Mouse (Mus musculus): ENCODE data around the gene Arsb.
"Not testable (repeated sequence)": the region's sequence is repeated elsewhere in the genome, so short reads cannot be mapped to it uniquely, and the experiment has no call there.

The Arsb gene

GRCm38 (mm10) chr13:93792945-93793642 is 21.7 kb downstream of the Arsb start:
- DNase-seq, result peak; percentile 67

- DNase-seq, result no peak
Observed at GRCm38 (mm10) chr13:93793643-93794182, 22.3 kb downstream of the Arsb start.

DNA sequence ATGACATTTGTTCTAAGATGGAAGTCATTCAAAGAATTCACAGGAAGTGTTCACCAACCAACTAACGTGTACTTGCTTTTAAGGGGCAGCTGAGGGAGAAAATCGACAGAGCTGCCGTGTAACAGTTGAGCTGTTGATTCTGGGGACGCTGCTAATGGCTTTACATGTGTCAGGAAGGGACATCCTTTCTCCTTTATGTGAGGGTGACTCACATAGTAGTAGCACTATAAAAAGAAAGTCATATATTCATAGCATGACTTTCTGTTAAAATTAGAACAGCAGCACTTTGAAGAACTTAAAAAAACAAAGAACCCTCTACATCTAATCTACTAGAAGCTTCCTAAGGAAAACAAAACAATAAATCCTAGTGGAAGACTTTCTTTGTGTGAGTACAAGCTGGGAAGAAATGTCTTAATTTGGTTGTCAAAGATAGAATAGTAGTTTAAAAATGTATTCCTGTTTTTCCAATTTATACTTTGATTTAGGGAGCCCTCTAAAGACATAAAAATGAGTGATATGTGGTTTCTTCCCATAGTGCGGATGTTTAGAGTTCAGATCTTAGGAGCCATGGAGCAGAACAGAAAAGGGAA is 25.7 kb downstream of the Arsb start:
- no peak for DNase-seq

DNA sequence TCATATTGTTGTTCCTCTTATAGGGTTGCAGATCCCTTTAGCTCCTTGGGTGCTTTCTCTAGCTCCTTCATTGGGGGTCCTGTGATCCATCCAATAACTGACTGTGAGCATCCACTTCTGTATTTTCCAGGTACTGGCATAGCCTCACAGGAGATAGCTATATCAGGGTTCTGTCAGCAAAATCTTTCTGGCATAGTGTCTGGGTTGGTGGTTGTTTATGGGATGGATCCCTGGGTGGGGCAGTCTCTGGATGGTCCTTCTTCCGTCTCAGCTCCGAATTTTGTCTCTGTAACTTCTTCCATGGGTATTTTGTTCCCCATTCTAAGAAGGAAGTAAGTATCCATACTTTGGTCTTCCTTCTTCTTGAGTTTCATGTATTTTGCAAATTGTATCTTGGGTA is 38.9 kb downstream of the Arsb start:
- DNase-seq, result not testable (repeated sequence)

- DNase-seq, result no peak
Observed at GRCm38 (mm10) chr13:93814081-93814480, 42.7 kb downstream of the Arsb start.

- no peak for DNase-seq
Observed at GRCm38 (mm10) chr13:93814676-93815075, 43.2 kb downstream of the Arsb start.

- no peak for DNase-seq
Observed at GRCm38 (mm10) chr13:93815128-93815527, 43.7 kb downstream of the Arsb start.

DNA sequence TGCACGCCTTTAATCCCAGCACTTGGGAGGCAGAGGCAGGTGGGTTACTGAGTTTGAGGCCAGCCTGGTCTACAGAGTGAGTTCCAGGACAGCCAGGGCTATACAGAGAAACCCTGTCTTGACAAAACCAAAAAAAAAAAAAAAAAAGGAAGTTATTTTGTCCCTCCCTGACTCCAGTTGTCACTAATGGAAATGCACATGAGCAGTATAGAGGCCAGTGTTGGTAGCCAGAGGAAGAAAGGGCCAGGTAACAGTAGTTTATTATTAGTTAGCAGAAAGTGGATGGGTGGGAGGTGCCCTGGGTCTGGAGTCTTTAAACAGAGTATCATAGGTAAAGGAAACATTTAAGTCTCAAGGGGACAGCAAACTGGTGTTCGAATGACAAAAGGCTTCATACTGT is 44.7 kb downstream of the Arsb start:
- no peak for DNase-seq

GRCm38 (mm10) chr13:93816688-93817331 is 45.4 kb downstream of the Arsb start:
- DNase-seq, result no peak

DNA sequence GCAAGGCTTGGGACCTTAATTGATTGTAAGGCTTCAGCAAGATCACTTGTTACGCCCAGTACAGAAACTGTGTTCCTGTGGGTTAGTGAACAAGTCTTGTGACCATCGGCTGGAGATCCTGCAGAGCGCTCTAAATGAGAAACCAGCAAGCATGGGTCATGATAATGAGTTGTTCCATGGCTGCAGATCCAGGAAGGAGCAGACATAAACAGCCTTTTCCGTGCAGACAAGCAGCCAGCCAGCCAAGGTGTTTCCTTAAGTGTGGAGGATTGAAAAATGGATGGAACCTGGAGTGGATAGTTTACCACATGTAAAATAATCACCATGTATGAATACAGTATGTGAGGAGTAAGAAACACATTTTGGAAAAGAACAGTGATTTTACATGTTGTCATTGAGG is 48.7 kb downstream of the Arsb start:
- no peak for DNase-seq

DNA sequence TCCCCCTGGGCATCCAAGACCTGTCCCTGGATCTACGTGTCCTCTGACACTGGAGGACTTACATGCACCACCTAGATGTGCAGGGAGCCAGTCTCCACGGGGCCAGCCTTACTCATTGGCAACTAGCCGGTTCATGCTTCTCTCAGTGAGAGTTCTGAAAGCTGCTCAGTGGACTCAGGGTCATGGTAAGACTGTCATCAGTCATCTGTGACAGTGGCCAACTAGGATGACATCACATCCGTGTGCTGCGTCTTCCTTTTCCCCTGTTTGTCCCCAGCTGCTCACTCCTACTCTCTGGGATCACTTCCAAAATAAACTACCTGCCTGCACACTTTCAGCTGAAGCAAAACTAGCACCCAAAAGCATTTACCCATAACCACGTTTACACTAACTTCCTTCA is 50.6 kb downstream of the Arsb start:
- peak; percentile 46 for DNase-seq

- no peak for DNase-seq
Observed at GRCm38 (mm10) chr13:93825792-93826558, 54.5 kb downstream of the Arsb start.

- DNase-seq, result no peak
Observed at GRCm38 (mm10) chr13:93827745-93828144, 56.3 kb downstream of the Arsb start.

DNA sequence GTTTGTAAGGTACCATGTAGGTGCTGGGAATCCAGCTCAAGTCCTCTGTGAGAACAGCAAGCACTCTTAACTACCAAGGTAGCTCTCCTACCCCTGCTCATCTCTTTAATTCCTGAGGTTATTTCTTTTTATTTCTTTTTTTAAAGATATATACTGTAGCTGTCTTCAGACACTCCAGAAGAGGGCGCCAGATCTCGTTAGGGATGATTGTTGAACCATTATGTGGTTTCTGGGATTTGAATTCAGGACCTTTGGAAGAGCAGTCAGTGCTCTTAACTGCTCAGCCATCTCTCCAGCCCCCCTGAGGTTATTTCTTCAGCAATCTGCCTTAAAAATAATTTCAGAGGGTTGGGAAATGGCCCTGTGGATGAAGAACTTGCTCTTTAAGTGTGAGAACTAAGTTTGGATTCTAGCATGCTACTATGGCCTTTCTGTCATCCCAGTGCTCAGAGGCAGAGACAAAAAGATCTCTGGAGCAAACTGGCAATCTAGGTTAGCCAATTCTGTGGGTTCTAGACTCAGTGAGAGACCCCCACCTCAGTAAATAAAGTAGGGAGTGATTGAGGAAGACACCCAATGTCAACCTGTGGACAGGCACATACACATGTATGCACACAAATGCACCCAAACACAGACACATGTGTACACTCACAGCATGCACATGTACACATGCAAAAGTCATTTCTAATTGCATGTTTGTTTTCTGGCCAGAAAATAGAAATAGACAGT is 58.3 kb downstream of the Arsb start:
- peak; percentile 27 for DNase-seq

GRCm38 (mm10) chr13:93830294-93830645 is 58.8 kb downstream of the Arsb start:
- DNase-seq, result no peak

DNA sequence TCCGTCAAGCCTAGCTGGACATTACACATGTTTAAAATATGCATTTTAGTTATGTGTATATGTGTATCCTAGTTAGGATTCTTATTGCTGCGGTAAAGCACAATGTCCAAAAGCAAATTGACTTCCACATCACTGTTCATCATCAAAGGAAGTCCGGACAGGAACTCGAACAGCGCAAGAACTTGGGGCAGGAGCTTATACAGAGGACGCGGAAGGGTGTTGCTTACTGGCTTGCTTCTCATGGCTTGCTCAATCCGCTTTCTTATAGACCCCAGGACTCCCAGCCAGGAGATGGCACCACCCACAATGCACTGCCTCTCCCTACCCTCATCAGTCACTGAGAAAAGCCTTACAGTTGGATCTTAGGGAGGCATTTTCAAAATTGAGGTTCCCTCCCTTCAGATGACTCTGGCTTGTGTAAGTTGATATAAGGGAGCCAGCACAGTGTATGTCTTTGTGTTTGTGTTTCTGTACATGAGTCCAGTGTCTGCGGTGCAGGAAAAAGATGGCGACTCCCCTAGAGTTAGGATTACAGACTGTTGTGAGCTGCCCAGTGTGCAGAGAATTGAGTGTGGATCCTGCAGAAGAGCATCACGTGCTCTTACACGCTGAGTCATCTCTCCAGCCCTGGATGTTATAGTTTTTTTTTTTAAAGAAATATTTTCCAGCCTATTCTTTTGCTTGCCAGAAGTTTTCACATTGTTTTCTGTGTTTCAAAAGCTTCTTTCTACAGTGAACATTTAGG is 66.2 kb downstream of the Arsb start:
- no peak for DNase-seq

GRCm38 (mm10) chr13:93838431-93839136 is 67.2 kb downstream of the Arsb start:
- DNase-seq, result no peak

DNA sequence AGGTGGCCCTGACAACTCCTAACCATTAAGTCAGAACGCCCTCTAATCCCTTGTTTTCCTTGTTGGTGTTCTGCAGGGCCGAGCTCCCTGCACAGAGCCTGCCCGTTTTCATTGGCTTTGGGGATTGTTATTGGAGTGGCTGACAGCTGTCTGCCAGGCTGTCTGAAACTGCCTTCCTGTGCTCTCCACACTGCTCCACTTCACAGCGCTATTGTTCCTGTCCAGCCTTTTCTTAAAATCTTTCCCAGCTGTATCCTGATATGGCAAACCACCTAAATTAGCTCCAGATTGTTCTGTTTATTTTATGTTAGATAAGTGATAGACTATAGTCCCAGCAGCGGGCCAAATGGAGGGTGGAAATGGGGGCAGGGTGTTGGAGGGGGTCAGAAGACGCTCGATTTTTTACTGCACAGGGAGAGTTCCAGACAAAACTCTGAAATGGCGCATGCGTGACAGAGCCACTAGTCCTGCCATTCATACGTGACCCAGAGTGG is 67.8 kb downstream of the Arsb start:
- DNase-seq, result peak; percentile 47

GRCm38 (mm10) chr13:93839721-93840120 is 68.3 kb downstream of the Arsb start:
- no peak for DNase-seq

DNA sequence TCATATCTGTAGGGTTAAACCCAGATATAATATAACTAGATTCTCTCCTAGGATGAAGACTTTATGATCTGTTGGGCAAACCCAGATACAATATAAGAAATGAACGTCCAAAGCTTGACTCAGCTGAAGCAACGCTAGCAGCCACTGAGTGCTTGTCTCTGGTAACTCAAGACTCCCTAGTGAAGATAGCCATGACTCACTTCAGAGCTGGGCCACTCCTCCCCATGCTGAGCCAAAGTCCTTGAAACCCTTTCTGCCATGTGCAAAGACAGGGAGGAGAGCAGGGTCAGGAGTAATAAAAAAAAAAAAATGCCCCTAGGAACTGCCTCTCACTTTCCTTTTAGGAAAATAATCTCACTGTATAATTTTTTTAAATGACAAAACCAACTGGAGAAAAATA is 68.7 kb downstream of the Arsb start:
- DNase-seq, result no peak
